Mouse (Mus musculus): ENCODE measurements around the gene Gpr87. TPM values are rescaled to one million over a fixed set of nuclear protein-coding genes. Genes with fewer than 3 reads are reported as not detected.

Gpr87 gene
- total RNA-seq (2023), result not detected

GRCm38 (mm10) chr3:59194938-59195337, at the start of gene Gpr87:
Gpr87 (minus strand) TSS chr3:59195104.

GRCm38 (mm10) chr3:59210727-59211126, 15.8 kb upstream of the Gpr87 start, which contains the start of gene P2ry13:
P2ry13 (minus strand) TSS chr3:59210882.

DNA sequence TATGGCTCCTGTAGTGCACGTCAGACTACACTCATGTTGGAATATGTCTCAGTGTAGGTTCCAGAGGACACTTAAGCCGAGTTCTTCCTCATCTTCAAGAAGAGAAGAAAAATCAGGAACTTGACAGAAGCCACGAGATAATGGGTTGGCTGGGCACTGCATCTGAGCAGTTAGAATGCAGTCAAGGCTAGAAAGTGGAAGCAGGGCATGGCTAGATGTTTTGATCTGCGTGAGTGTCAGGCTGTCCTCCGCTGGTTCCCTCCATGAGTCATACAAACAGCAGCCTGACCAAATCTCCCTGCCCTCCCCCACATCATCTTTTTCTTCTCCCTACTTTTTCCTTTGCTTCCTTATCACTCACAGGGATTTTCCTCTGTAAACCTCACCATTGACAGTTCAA, 41.5 kb downstream of the Gpr87 start, which contains the start of gene P2ry14:
Gene P2ry14 (minus strand): TSS at position 195 of the 400 bp plus-strand sequence.

Other genes with a start within 250 kb of the Gpr87 start
- gene Med12l, start 189.3 kb downstream of the Gpr87 start, total RNA-seq (2023), result 1.5 TPM
- gene Gpr171, start 93.3 kb downstream of the Gpr87 start, total RNA-seq (2023), result 63.8 TPM
- 4.4 TPM for gene P2ry14, start 41.5 kb downstream of the Gpr87 start, total RNA-seq (2023)
- gene P2ry13, start 15.8 kb upstream of the Gpr87 start, total RNA-seq (2023), result 1.1 TPM
- gene P2ry12, start 67.8 kb upstream of the Gpr87 start, total RNA-seq (2023), result 1.0 TPM
- not detected for gene Igsf10, start 149.3 kb upstream of the Gpr87 start, total RNA-seq (2023)